Mouse (Mus musculus) lung, embryonic 14.5 days (tissue): ENCODE results near the gene Crybb1. TPM values are rescaled to one million over a fixed set of nuclear protein-coding genes. Genes with fewer than 3 reads are reported as not detected.

Experiments
- ATAC-seq: fragments of 200-750 bp; cut with Nextera tagmentation; 2 replicates; pipeline ENCODE4 v1.8.0; 2017; ENCODE audit warnings: mild to moderate bottlenecking, moderate TSS enrichment, moderate library complexity; ENCODE audit not compliant: insufficient read depth
- DNase-seq: peaks from one replicate; pipeline ENCODE4 v3.0.0-alpha.2; 2015
- H3K27ac ChIP-seq: fragments of 300-500 bp; sonication (generic); 2 replicates; pipeline ENCODE4 v1.5.1; 2014; ENCODE audit warnings: low read depth, mild to moderate bottlenecking, moderate library complexity
- H3K27me3 ChIP-seq: fragments of 300-500 bp; sonication (generic); 2 replicates; pipeline ENCODE4 v1.6.1; 2014; ENCODE audit warnings: low read length, control low read depth; ENCODE audit not compliant: insufficient read depth
- H3K36me3 ChIP-seq: fragments of 300-500 bp; sonication (generic); 2 replicates; pipeline ENCODE4 v1.6.1; 2014; ENCODE audit warnings: control low read depth; ENCODE audit not compliant: insufficient read depth
- H3K4me1 ChIP-seq: fragments of 300-500 bp; sonication (generic); 2 replicates; pipeline ENCODE4 v1.6.1; 2014; ENCODE audit warnings: antibody characterized with exemption, control low read depth; ENCODE audit not compliant: insufficient read depth
- H3K4me2 ChIP-seq: fragments of 300-500 bp; sonication (generic); 2 replicates; pipeline ENCODE4 v1.6.1; 2014; ENCODE audit warnings: mild to moderate bottlenecking
- H3K4me3 ChIP-seq: fragments of 300-500 bp; sonication (generic); 2 replicates; pipeline ENCODE4 v1.5.1; 2014; ENCODE audit warnings: low read depth, low read length
- H3K9ac ChIP-seq: fragments of 300-500 bp; sonication (generic); 2 replicates; pipeline ENCODE4 v1.6.1; 2014
- H3K9me3 ChIP-seq: fragments of 300-500 bp; sonication (generic); 2 replicates; pipeline ENCODE4 v1.6.1; 2016; ENCODE audit warnings: low read depth, low read length, control low read depth
- CTCF ChIP-seq: IDR thresholded peaks from 2 replicates; pipeline ENCODE4 v1.5.1; 2016; ENCODE audit warnings: antibody characterized with exemption, low read depth
- WGBS: fragments of 180-500 bp; shearing (Covaris S2); extraction: QIAGEN DNeasy Blood & Tissue Kit; methylation state at CpG from one replicate; pipeline ENCODE4 v1.1.7; 2014; 5-methylcytosine and 5-hydroxymethylcytosine counted together
- polyA plus RNA-seq: library from polyadenylated mRNA; unstranded; fragments of >200 nt; fragmentation: Nextera tagmentation; extraction: Ambion mirVana; gene quantifications from 2 replicates; pipeline ENCODE4 v1.2.1, GENCODE M21; 2014

The Crybb1 gene
- 2.0 TPM in 2 replicates for polyA plus RNA-seq

- H3K36me3 ChIP-seq = no peaks in the 10 kb centered on the region
- 54% methylated on average over 3 of the region's 3 CpGs for WGBS
- H3K9me3 ChIP-seq = no peaks in the 10 kb centered on the region
- no peak within 1 kb of the TSS for H3K4me2 ChIP-seq
- no peaks in the 10 kb centered on the region; the same call in 1 of the 2 replicates for H3K4me1 ChIP-seq
- H3K4me3 ChIP-seq = no peak within 1 kb of the TSS
- no peak within 1 kb of the TSS; the same call in 1 of the 2 replicates for H3K9ac ChIP-seq
- TF ChIP-seq CTCF = no peak
- H3K27ac ChIP-seq = no peak within 1 kb of the TSS
- H3K27me3 ChIP-seq = no peaks in the 10 kb centered on the region
- DNase-seq (no peak), ATAC-seq (0 out of 2 replicates have a peak, but pooled peaks have one; percentile 28)
These were observed at the start of gene Crybb1 for GRCm38 (mm10) chr5:112255426-112255825. TSS of gene Crybb1 (plus strand) at chr5:112255815.

- Histone ChIP-seq H3K4me2 (peak overlapping the region; percentile 31; the same call in 1 of the 2 replicates), H3K4me3 (no peak overlapping the region), H3K27me3 (no peaks in the 10 kb centered on the region), H3K4me1 (no peaks in the 10 kb centered on the region), H3K27ac (no peak overlapping the region), H3K9ac (peak overlapping the region; percentile 16; the same call in 1 of the 2 replicates), H3K36me3 (no peaks in the 10 kb centered on the region), H3K9me3 (no peaks in the 10 kb centered on the region)
- WGBS = 20% methylated on average over 16 of the region's 16 CpGs
- ATAC-seq (peak; percentile 28; the same call in 1 of the 2 replicates), DNase-seq (peak; percentile 9)
- TF ChIP-seq CTCF = no peak
These were observed 48.9 kb upstream of the Crybb1 start for GRCm38 (mm10) chr5:112206543-112207255.

- Histone ChIP-seq H3K4me2 (no peak overlapping the region), H3K9me3 (no peaks in the 10 kb centered on the region), H3K36me3 (no peaks in the 10 kb centered on the region), H3K27ac (no peak overlapping the region), H3K9ac (no peak overlapping the region), H3K4me1 (no peaks in the 10 kb centered on the region), H3K4me3 (no peak overlapping the region), H3K27me3 (no peaks in the 10 kb centered on the region)
- WGBS = 13% methylated on average over 4 of the region's 4 CpGs
- ATAC-seq (no peak), DNase-seq (no peak)
- no peak for TF ChIP-seq CTCF
These were observed 47.3 kb upstream of the Crybb1 start for GRCm38 (mm10) chr5:112208321-112208720.

- Histone ChIP-seq H3K36me3 (no peaks in the 10 kb centered on the region), H3K4me1 (no peaks in the 10 kb centered on the region), H3K9me3 (no peaks in the 10 kb centered on the region), H3K4me3 (no peak overlapping the region), H3K27me3 (no peaks in the 10 kb centered on the region), H3K9ac (no peak overlapping the region), H3K4me2 (no peak overlapping the region), H3K27ac (no peak overlapping the region)
- 0 out of 2 replicates have a peak, but pooled peaks have one; percentile 16 for ATAC-seq
- 24% methylated on average over 8 of the region's 8 CpGs for WGBS
- peak; percentile 81 for DNase-seq
- TF ChIP-seq CTCF = peak; percentile 97
These were observed 45.5 kb upstream of the Crybb1 start for GRCm38 (mm10) chr5:112210104-112210503.

- H3K9ac ChIP-seq = no peak overlapping the region
- ATAC-seq (no peak), DNase-seq (no peak)
- no peaks in the 10 kb centered on the region for H3K9me3 ChIP-seq
- TF ChIP-seq CTCF = no peak
- 79% methylated on average over 7 of the region's 7 CpGs for WGBS
- H3K27me3 ChIP-seq = no peaks in the 10 kb centered on the region
- no peak overlapping the region for H3K27ac ChIP-seq
- 0 out of 2 replicates have a peak, but pooled peaks cover 5% of the 10 kb centered on the region for H3K4me1 ChIP-seq
- no peak overlapping the region for H3K4me2 ChIP-seq
- no peak overlapping the region for H3K4me3 ChIP-seq
- no peaks in the 10 kb centered on the region for H3K36me3 ChIP-seq
These were observed 43.7 kb upstream of the Crybb1 start for GRCm38 (mm10) chr5:112211911-112212310.

GRCm38 (mm10) chr5:112212711-112213264 lies 42.8 kb upstream of the Crybb1 start:
- Histone ChIP-seq H3K27ac (no peak overlapping the region), H3K9ac (no peak overlapping the region), H3K9me3 (no peaks in the 10 kb centered on the region), H3K4me1 (0 out of 2 replicates have a peak, but pooled peaks cover 5% of the 10 kb centered on the region), H3K4me3 (no peak overlapping the region), H3K36me3 (no peaks in the 10 kb centered on the region), H3K27me3 (no peaks in the 10 kb centered on the region), H3K4me2 (no peak overlapping the region)
- ATAC-seq (no peak), DNase-seq (no peak)
- WGBS = 74% methylated on average over 6 of the region's 6 CpGs
- no peak for TF ChIP-seq CTCF
